8 mouse cellular contexts compared by ENCODE assay signal in the genomic region with DNA sequence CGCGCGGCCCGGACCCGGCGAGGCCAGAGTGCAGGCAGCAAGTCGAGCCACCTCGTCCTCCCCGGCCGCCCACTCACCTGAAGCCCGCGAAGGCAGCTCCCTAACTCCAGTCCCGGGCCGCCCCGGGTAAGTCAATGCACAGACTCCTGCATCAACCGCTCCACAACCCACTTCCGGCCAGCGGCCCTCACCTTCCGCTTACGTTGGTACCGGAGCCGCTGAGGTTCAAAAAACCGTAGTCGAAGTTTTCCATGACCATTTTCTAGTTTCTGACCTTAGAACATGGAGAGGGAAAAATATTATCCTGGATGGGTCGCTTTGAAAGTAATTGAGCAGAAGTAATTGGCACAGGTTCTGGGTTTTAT. TPM values are rescaled to one million over a fixed set of nuclear protein-coding genes. Genes with fewer than 3 reads are reported as not detected.
DNase-seq lines count a peak whose midpoint lies in the region; ATAC-seq lines count a peak whose summit lies in the region.

Gene Fastkd5 (minus strand): TSS at position 189 of the 365 bp plus-strand sequence.
Gene Ubox5 (minus strand): TSS at position 200 of the 365 bp plus-strand sequence.

- H3K4me3 ChIP-seq in hindbrain, embryonic 10.5 days: peak within 1 kb of the TSS; percentile 99

- under 1% methylated on average over 25 of the region's 25 CpGs for WGBS in hindbrain, embryonic 10.5 days

- peak; percentile 71 for ATAC-seq in frontal cortex, adult (ENCODE audit: low TSS enrichment)

- peaks cover 34% of the 10 kb centered on the region for H3K27me3 ChIP-seq in hindbrain, embryonic 10.5 days (ENCODE audit: insufficient read depth, poor library complexity, severe bottlenecking)

- H3K4me1 ChIP-seq in hindbrain, embryonic 10.5 days (replicated peaks): peaks cover 37% of the 10 kb centered on the region

- no peaks in the 10 kb centered on the region for H3K9me3 ChIP-seq in hindbrain, embryonic 10.5 days

- peak; percentile 88 for DNase-seq in MEL-GATA-1-ER (ENCODE audit: extremely low read depth, low read depth)
- DNase-seq in cerebellum, adult 9-10 months: peak; percentile 91
- DNase-seq in hindbrain, embryonic 10.5 days (ENCODE audit: low spot score): peak; percentile 87
- DNase-seq in layer of hippocampus, adult 9-11 months: peak; percentile 86
- peak; percentile 94 for DNase-seq in lung, postnatal 10 days
- DNase-seq in ovary, postnatal 36 days (ENCODE audit: low spot score): peak; percentile 89
- peak; percentile 87 for DNase-seq in thymus, postnatal 25 days

- H3K36me3 ChIP-seq in hindbrain, embryonic 10.5 days: peaks cover 34% of the 10 kb centered on the region

- peak within 1 kb of the TSS; percentile 93 for H3K27ac ChIP-seq in hindbrain, embryonic 10.5 days

RNA-seq across cellular contexts. Expression of gene Fastkd5, which starts in this region (rescaled TPM):
- polyA plus RNA-seq in hindbrain, embryonic 10.5 days (2016; fragmentation: Nextera tagmentation; extraction: Ambion mirVana): 17.7 and 19.5 TPM in 2 replicates

RNA-seq across cellular contexts. Expression of gene Ubox5, which starts in this region (rescaled TPM):
- 19.4 and 19.8 TPM in 2 replicates for polyA plus RNA-seq in hindbrain, embryonic 10.5 days (2016; fragmentation: Nextera tagmentation; extraction: Ambion mirVana)

Comparison
In these comparisons a context has a peak if more than half of its experiments do, and no peak if none do; other contexts are left out.
1. Peak in every context shown above with its lines: DNase-seq, ATAC-seq, H3K4me3 ChIP-seq and H3K27ac ChIP-seq.